Mouse (Mus musculus): ENCODE data around the gene Gtf3c1.

Gtf3c1 gene

GRCm38 (mm10) chr7:125613579-125613978, 94.0 kb downstream of the Gtf3c1 start:
- no peak for DNase-seq

- no peak for DNase-seq
Observed at GRCm38 (mm10) chr7:125608183-125608688, 99.3 kb downstream of the Gtf3c1 start.

- DNase-seq: no peak
Observed at GRCm38 (mm10) chr7:125607384-125608182, 100.0 kb downstream of the Gtf3c1 start.

DNA sequence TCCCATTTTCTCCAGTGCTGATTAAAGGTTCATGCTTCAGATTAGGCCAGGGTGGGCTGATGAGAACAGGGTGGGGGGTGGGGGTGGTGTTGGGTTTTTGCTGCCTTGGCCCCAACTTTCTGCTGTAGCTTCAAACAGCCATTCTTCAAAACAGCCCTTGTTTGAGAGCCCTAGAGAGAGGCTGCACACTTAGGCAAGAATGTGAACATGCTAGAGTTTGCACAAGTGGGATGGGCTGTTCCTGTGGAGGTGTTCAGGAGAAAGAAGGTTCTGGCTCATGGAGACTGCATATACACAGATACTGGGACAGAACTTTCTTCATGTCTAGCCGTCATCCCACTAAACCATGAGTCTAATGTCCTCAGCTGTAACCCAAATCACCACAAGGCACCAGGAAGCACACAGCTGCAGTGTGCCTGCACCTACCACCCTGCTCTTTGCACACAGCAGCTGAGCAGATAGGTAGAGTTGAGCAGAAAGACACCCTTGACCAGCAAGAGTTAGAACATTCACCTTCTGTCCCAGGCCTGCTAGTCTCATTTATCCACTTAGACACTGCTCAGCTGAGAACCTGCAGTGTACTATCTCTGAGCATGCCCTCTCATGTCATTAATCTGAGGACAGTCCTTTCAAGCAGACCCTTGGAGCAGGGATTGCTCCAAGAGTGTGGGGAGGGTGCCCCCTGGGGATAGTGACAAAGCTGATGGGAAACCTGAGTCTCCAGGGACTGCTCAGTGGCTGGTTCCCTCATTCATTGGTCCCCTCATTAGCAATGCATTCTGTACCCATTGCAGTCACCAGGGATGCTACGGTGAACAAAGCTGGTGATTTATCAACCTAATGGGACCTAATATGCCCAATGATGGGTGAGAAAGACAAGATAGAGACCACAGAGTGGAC, 101.1 kb downstream of the Gtf3c1 start:
- DNase-seq: no peak

GRCm38 (mm10) chr7:125605725-125606139, 101.8 kb downstream of the Gtf3c1 start:
- no peak for DNase-seq

- no peak for DNase-seq
Observed at GRCm38 (mm10) chr7:125604362-125605319, 102.9 kb downstream of the Gtf3c1 start.

DNA sequence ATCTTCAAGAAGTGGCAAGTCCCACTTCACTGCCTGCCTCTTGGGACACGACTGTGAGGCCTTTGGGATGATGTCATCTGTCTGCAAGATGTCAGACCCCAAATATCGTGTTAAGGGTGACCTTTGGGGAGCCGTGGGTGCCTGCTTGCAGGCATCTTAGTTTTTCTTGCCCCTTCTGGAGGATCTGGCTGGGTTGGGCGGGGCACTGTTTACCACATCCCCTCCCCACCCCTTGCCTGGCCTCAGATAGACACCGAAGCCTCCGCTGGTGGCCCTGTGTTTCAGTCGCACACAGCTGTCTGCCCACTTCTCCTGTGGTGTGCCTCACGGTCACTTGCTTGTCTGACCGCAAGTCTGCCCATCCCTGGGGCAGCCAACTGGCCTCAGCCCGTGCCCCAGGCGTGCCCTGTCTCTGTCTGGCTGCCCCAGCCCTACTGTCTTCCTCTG, 104.4 kb downstream of the Gtf3c1 start, which contains the start of gene Il21r:
Il21r (plus strand) TSS at position 245 of the 447 bp plus-strand sequence.
- DNase-seq: no peak

- DNase-seq: no peak
Observed at GRCm38 (mm10) chr7:125601821-125602448, 105.6 kb downstream of the Gtf3c1 start.

DNA sequence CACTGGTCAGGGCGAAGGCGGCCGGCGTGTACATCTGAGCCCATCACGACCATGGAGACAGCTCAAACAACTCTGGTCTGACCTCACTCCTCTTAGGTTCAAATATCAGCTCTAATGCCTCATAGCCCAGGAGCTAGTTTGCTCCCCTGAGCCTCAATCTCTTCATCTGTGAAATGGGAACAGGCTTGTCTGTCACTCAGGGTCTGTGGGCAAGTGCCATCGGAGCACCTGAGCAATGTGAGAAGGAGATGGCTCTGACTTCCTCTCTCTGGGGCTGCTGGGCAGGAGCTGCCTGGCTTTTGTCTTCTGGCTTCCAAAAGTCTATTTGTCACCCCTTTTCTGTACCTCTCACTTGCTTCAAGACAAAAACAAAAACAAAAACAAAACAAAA, 106.3 kb downstream of the Gtf3c1 start:
- no peak for DNase-seq

GRCm38 (mm10) chr7:125600612-125601279, 106.8 kb downstream of the Gtf3c1 start:
- DNase-seq: no peak

DNA sequence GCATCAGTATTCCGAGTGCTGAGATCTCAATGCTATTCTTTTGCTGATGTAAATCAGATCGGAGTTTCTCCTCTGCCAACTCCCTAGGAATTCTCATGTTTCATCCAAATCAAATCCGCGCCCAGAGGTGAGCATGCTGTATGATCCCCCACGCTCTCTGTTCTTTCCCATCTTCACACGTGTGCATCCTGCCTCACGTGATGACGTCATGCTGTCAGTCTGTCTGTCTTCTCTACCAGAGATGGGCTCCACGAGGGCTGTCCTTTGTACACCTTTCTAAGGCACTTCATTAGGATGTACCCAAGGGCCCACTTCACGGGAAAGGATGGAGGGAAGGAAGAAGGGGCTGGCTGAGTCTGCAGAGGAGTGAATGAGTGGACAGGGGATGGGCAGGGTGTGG, 107.4 kb downstream of the Gtf3c1 start:
- no peak for DNase-seq

- DNase-seq: no peak
Observed at GRCm38 (mm10) chr7:125599373-125599973, 108.1 kb downstream of the Gtf3c1 start.

- DNase-seq: no peak
Observed at GRCm38 (mm10) chr7:125597516-125598347, 109.8 kb downstream of the Gtf3c1 start.

DNA sequence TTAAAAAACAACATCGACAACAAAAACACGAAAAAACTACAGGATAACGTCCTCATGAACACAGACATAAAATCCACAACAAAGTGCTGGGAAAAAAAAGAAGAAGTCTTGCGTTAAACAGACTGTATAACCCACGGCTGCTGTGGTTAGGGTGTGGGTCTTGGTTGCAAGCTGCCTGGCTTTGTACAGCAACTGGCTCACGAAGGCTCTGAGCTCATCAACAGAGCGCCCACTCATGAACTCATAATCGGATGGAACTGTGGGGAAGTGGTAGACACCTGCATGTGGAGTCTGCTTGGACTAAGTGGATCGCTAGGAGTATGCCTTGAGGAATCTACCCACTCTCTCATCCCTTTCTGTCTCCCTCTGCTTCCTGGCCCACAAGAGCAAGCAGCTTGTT, 110.5 kb downstream of the Gtf3c1 start:
- DNase-seq: no peak

GRCm38 (mm10) chr7:125596406-125596805, 111.2 kb downstream of the Gtf3c1 start:
- DNase-seq: no peak

- DNase-seq: no peak
Observed at GRCm38 (mm10) chr7:125593831-125594230, 113.7 kb downstream of the Gtf3c1 start.
